26 mouse cellular contexts compared by ENCODE assay signal in genomic region chr16:91858695-91859094, GRCm38 (mm10).
A peak's percentile ranks its signal among the peaks of the same experiment; 100 is the strongest.
DNase-seq lines count a peak whose midpoint lies in the region; ATAC-seq and TF ChIP-seq lines count a peak whose summit lies in the region.
"Had no signal": no experiment of that assay in that cellular context is flagged by ENCODE, and none has a peak within 500 bp of the region (broad histone marks: within the 10 kb centered on the region; RNA-seq: fewer than 3 reads in every experiment).

No protein-coding gene starts in this region.

- H3K4me2 ChIP-seq in embryonic facial prominence, embryonic 15.5 days (replicated peaks) = no peak overlapping the region
- no peak overlapping the region for H3K4me2 ChIP-seq in forebrain, embryonic 13.5 days
- no peak overlapping the region for H3K4me2 ChIP-seq in liver, postnatal 0 days (ENCODE audit: low read depth, low read length)
- H3K4me2 ChIP-seq: forebrain, embryonic 12.5 days; heart, embryonic 13.5 days; hindbrain, embryonic 14.5 days had no signal

- no peak for TF ChIP-seq EP300 in liver, postnatal 0 days (IDR thresholded peaks at IDR 0.05; ENCODE audit: low read depth)

- peak; percentile 44; the same call in 1 of the 2 replicates for ATAC-seq in embryonic facial prominence, embryonic 15.5 days (ENCODE audit: insufficient number of reproducible peaks, low FRiP score, low TSS enrichment, low read depth)
- no peak for ATAC-seq in forebrain, embryonic 13.5 days
- ATAC-seq in liver, postnatal 0 days = no peak
- ATAC-seq: forebrain, embryonic 16.5 days; hindbrain, postnatal 0 days; inflammation-experienced regulatory T-cells, adult 6 months; intestine, embryonic 16.5 days had no signal

- H3K27me3 ChIP-seq in cerebellum, adult 2 months (ENCODE audit: control insufficient read depth, insufficient read depth, low read length) = no peaks in the 10 kb centered on the region
- no peaks in the 10 kb centered on the region for H3K27me3 ChIP-seq in embryonic facial prominence, embryonic 15.5 days
- no peaks in the 10 kb centered on the region for H3K27me3 ChIP-seq in forebrain, embryonic 13.5 days
- no peaks in the 10 kb centered on the region for H3K27me3 ChIP-seq in liver, postnatal 0 days (ENCODE audit: insufficient read depth, low read length)
- H3K27me3 ChIP-seq: CH12.LX; forebrain, embryonic 12.5 days; heart, embryonic 13.5 days had no signal

- no peak for TF ChIP-seq CTCF in cerebellum, adult 2 months (IDR thresholded peaks at IDR 0.05; ENCODE audit: borderline replicate concordance, insufficient read depth, low read depth, low read length)
- TF ChIP-seq CTCF in layer of hippocampus, adult 2 months (conservative IDR thresholded peaks at IDR 0.05) = no peak
- no peak for TF ChIP-seq CTCF in liver, postnatal 0 days (IDR thresholded peaks at IDR 0.05; ENCODE audit: low read depth)

- TF ChIP-seq POLR2A in cerebellum, adult 2 months (IDR thresholded peaks at IDR 0.05; ENCODE audit: borderline replicate concordance, insufficient read depth, low read length) = no peak

- DNase-seq in cerebellum, adult 2 months = no peak
- no peak for DNase-seq in cerebellum, adult 9-10 months
- DNase-seq in layer of hippocampus, adult 2 months (ENCODE audit: low spot score in 2 of 2) = no peak
- no peak for DNase-seq in layer of hippocampus, postnatal 14 days (ENCODE audit: low spot score in 2 of 2)
- no peak for DNase-seq in liver, postnatal 0 days
- DNase-seq: adrenal gland, adult 8-10 months; adrenal gland, postnatal 25 days; B cell, adult 2 months; embryo, embryonic 11 days; gastrocnemius, postnatal 25 days; heart, adult 2 months; heart, postnatal 14 days; heart, postnatal 4 days had no signal

- H3K9ac ChIP-seq in embryonic facial prominence, embryonic 15.5 days = no peak overlapping the region
- H3K9ac ChIP-seq in forebrain, embryonic 13.5 days = no peak overlapping the region
- H3K9ac ChIP-seq in liver, postnatal 0 days (replicated peaks) = no peak overlapping the region
- H3K9ac ChIP-seq: forebrain, embryonic 12.5 days; heart, embryonic 13.5 days; hindbrain, embryonic 14.5 days had no signal

- 95% methylated on average over 7 of the region's 7 CpGs for WGBS in cerebellum, adult 2 months
- 87% methylated on average over 7 of the region's 7 CpGs for WGBS in embryonic facial prominence, embryonic 15.5 days
- 95% methylated on average over 7 of the region's 7 CpGs for WGBS in forebrain, embryonic 13.5 days
- WGBS in liver, postnatal 0 days (ENCODE audit: insufficient replicate concordance) = 82% methylated on average over 7 of the region's 7 CpGs

- H3K4me3 ChIP-seq in cerebellum, adult 2 months (replicated peaks; ENCODE audit: insufficient read depth, low read depth, low read length) = no peak overlapping the region
- H3K4me3 ChIP-seq in layer of hippocampus, adult 2 months = no peak overlapping the region
- H3K4me3 ChIP-seq in embryonic facial prominence, embryonic 15.5 days (replicated peaks) = no peak overlapping the region
- no peak overlapping the region for H3K4me3 ChIP-seq in forebrain, embryonic 13.5 days
- H3K4me3 ChIP-seq in liver, postnatal 0 days (ENCODE audit: low read depth, low read length) = no peak overlapping the region
- H3K4me3 ChIP-seq: erythroblast, embryonic 14.5 days; forebrain, embryonic 12.5 days; heart, adult 2 months; heart, embryonic 10.5 days; heart, embryonic 13.5 days had no signal

- H3K9me3 ChIP-seq in embryonic facial prominence, embryonic 15.5 days (replicated peaks) = no peaks in the 10 kb centered on the region
- H3K9me3 ChIP-seq in forebrain, embryonic 13.5 days (replicated peaks) = no peaks in the 10 kb centered on the region
- no peaks in the 10 kb centered on the region for H3K9me3 ChIP-seq in liver, postnatal 0 days (ENCODE audit: low read length)
- H3K9me3 ChIP-seq: forebrain, embryonic 12.5 days; G1E; heart, embryonic 10.5 days; heart, embryonic 13.5 days had no signal

- H3K4me1 ChIP-seq in cerebellum, adult 2 months (ENCODE audit: control insufficient read depth, insufficient read depth, low read length) = peaks cover 22% of the 10 kb centered on the region
- H3K4me1 ChIP-seq in embryonic facial prominence, embryonic 15.5 days = peaks cover 28% of the 10 kb centered on the region
- no peaks in the 10 kb centered on the region for H3K4me1 ChIP-seq in forebrain, embryonic 13.5 days
- 0 out of 2 replicates have a peak, but pooled peaks cover 7% of the 10 kb centered on the region for H3K4me1 ChIP-seq in liver, postnatal 0 days (ENCODE audit: insufficient read depth)
- H3K4me1 ChIP-seq: forebrain, embryonic 12.5 days had no signal

- H3K27ac ChIP-seq in cerebellum, adult 2 months (ENCODE audit: insufficient read depth, low read length) = peak overlapping the region; percentile 38; the same call in 1 of the 2 replicates
- H3K27ac ChIP-seq in layer of hippocampus, adult 2 months = peak overlapping the region; percentile 46; the same call in 1 of the 2 replicates
- no peak overlapping the region for H3K27ac ChIP-seq in embryonic facial prominence, embryonic 15.5 days (replicated peaks)
- no peak overlapping the region for H3K27ac ChIP-seq in forebrain, embryonic 13.5 days
- no peak overlapping the region for H3K27ac ChIP-seq in liver, postnatal 0 days (ENCODE audit: low read depth)
- H3K27ac ChIP-seq: forebrain, embryonic 12.5 days; heart, adult 2 months; heart, embryonic 10.5 days; heart, embryonic 13.5 days; hindbrain, embryonic 14.5 days; hindbrain, postnatal 0 days had no signal

- peaks cover 41% of the 10 kb centered on the region for H3K36me3 ChIP-seq in embryonic facial prominence, embryonic 15.5 days
- peaks cover 69% of the 10 kb centered on the region for H3K36me3 ChIP-seq in forebrain, embryonic 13.5 days (ENCODE audit: poor library complexity, severe bottlenecking)
- peaks cover 53% of the 10 kb centered on the region for H3K36me3 ChIP-seq in liver, postnatal 0 days (replicated peaks; ENCODE audit: insufficient read depth, low read length)

Comparison
In these comparisons a context has a peak if more than half of its experiments do, and no peak if none do; other contexts are left out.
1. H3K27ac ChIP-seq: peak in cerebellum, adult 2 months (single experiment) and layer of hippocampus, adult 2 months (single experiment); none in embryonic facial prominence, embryonic 15.5 days (single experiment), forebrain, embryonic 13.5 days (single experiment) and liver, postnatal 0 days (single experiment).